Mouse (Mus musculus) subcutaneous adipose tissue, adult 2 months (tissue): ENCODE data around the gene Ppp1r3f. TPM values are rescaled to one million over a fixed set of nuclear protein-coding genes. Genes with fewer than 3 reads are reported as not detected.

Experiments
- polyA plus RNA-seq: library from polyadenylated mRNA; depleted of rRNA; stranded (reverse); fragments of >200 nt; gene quantifications from 2 replicates; pipeline ENCODE4 v1.2.3, GENCODE M21; 2012; ENCODE audit warnings: low replicate concordance; rRNA removed

The Ppp1r3f gene
- 1.6 and 3.6 TPM in 2 replicates for polyA plus RNA-seq

GRCm38 (mm10) chrX:7574087-7574884, at the start of gene Ppp1r3f:
Gene Ppp1r3f (minus strand): TSS chrX:7574283.

DNA sequence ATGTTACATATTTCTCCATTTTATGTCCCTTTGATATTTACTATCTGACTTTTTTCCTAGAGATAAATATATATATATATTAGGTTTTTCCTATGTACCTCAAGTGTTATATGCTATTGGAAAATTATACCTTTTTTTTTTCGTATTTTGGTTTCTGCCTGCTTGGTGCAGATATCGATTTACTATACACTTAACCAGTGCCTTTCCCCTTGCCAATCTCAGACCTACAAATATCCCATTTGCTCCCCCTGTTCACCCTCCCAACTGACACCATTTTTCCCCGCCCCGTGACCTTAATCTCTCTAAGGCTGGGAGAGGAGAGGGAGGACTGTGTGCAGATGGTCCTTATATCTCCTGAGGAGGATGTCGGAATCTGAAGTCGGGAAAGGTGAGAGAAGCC, 32.7 kb upstream of the Ppp1r3f start, which contains the start of gene Cacna1f:
Cacna1f (plus strand) TSS at position 301 of the 400 bp plus-strand sequence.

GRCm38 (mm10) chrX:7604879-7605574, 30.9 kb upstream of the Ppp1r3f start, which contains the start of gene Ccdc22:
Gene Ccdc22 (minus strand): TSS chrX:7605517.

GRCm38 (mm10) chrX:7573176-7574086, 652 bp downstream of the Ppp1r3f start, which contains the start of gene Foxp3:
Gene Foxp3 (plus strand): TSS chrX:7573644.

Other genes with a start within 250 kb of the Ppp1r3f start
- 1.1 and 2.7 TPM in 2 replicates for gene Usp27x, start 198.5 kb downstream of the Ppp1r3f start, polyA plus RNA-seq
- 0.15 and 0.36 TPM in 2 replicates for gene Foxp3, start 639 bp downstream of the Ppp1r3f start, polyA plus RNA-seq
- 20.1 and 23.7 TPM in 2 replicates for gene Ccdc22, start 31.2 kb upstream of the Ppp1r3f start, polyA plus RNA-seq
- 0.03 and 0.06 TPM in 2 replicates for gene Cacna1f, start 32.8 kb upstream of the Ppp1r3f start, polyA plus RNA-seq
- gene Syp, start 64.2 kb upstream of the Ppp1r3f start, polyA plus RNA-seq: 6.8 and 38.6 TPM in 2 replicates
- 22.2 and 28.8 TPM in 2 replicates for gene Prickle3, start 83.0 kb upstream of the Ppp1r3f start, polyA plus RNA-seq
- gene Plp2, start 97.1 kb upstream of the Ppp1r3f start, polyA plus RNA-seq: 261 and 296 TPM in 2 replicates
- 6.6 and 7.9 TPM in 2 replicates for gene Magix, start 107.0 kb upstream of the Ppp1r3f start, polyA plus RNA-seq
- gene Gpkow, start 122.8 kb upstream of the Ppp1r3f start, polyA plus RNA-seq: 9.4 and 11.1 TPM in 2 replicates
- 77.1 and 105 TPM in 2 replicates for gene Wdr45, start 140.1 kb upstream of the Ppp1r3f start, polyA plus RNA-seq
- gene Gm45208, start 148.0 kb upstream of the Ppp1r3f start, polyA plus RNA-seq: 0.97 TPM in 1 of 2 replicates, not detected in the other
- 26.1 and 85.6 TPM in 2 replicates for gene Praf2, start 154.2 kb upstream of the Ppp1r3f start, polyA plus RNA-seq
- gene Ccdc120, start 176.6 kb upstream of the Ppp1r3f start, polyA plus RNA-seq: 3.5 and 16.5 TPM in 2 replicates
- 27.8 and 38.8 TPM in 2 replicates for gene Tfe3, start 188.3 kb upstream of the Ppp1r3f start, polyA plus RNA-seq
- gene Gripap1, start 215.5 kb upstream of the Ppp1r3f start, polyA plus RNA-seq: 31.1 and 39.0 TPM in 2 replicates
- 2.1 and 4.6 TPM in 2 replicates for gene Kcnd1, start 248.0 kb upstream of the Ppp1r3f start, polyA plus RNA-seq